Mouse (Mus musculus) heart, adult 10 weeks (tissue): ENCODE measurements around the gene Rbmxl2. TPM values are rescaled to one million over a fixed set of nuclear protein-coding genes. Genes with fewer than 3 reads are reported as not detected.

Experiments used
- polyA plus RNA-seq: library from polyadenylated mRNA; stranded (reverse); fragments of 350-450 nt; fragmentation: Illumina TruSeq; extraction: RNeasy Lipid Tissue Mini Kit (QIAGEN cat#74804); gene quantifications from one replicate; pipeline ENCODE4 v1.2.3, GENCODE M21; 2014; ENCODE audit warnings: low read depth, low replicate concordance

Rbmxl2 gene
- polyA plus RNA-seq: not detected

DNA sequence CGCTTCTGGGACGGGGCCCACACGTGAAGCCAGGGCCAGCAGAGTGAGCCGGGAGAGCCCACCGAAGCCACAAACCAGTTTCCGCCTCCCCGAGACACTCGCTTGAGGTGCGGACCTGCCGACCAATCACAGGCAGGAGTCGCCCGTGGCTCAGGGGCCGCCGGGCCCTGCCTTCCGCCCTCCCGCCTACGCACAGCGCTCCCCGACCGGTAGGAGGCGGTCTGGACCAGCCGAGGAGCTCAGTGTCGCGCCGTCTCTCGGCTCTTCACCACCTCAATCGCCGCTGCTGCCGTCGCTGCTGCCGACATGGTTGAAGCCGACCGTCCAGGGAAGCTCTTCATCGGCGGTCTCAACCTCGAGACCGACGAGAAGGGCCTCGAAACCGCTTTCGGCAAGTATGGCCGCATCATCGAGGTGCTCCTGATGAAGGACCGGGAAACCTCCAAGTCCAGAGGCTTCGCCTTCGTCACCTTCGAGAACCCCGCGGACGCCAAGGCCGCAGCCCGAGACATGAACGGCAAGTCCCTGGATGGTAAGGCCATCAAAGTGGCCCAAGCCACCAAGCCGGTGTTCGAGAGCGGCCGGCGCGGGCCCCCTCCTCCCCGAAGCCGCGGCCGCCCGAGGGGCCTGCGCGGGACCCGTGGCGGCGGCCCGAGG, at the start of gene Rbmxl2:
TSS of gene Rbmxl2 (plus strand) at position 242 of the 657 bp plus-strand sequence.

DNA sequence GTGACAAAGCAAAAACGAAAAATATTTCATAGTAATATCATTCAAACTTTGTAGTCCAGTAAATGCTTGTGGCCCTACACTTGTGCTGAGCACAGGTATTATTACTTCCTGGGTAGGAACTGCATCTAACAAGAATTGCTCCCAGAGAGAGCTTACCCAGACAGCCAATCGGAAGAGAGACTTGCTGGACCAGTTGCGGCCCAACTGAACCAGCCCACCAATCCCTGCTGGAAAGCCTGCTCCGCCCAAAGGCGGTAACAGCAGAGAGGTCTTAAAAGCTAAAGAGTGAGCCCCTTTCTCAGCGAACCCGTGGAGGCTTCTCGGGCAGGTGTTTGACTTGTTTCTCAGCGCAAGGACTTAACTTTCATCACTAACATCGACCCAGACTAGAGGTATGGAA, 42.6 kb upstream of the Rbmxl2 start, which contains the start of gene Nlrp14:
TSS of gene Nlrp14 (plus strand) at position 301 of the 400 bp plus-strand sequence.

Other genes starting within 250 kb of the Rbmxl2 start
- not detected for gene Olfr6, start 245.5 kb upstream of the Rbmxl2 start, polyA plus RNA-seq
- not detected for gene Olfr711, start 234.0 kb upstream of the Rbmxl2 start, polyA plus RNA-seq
- gene Olfr2, start 203.4 kb upstream of the Rbmxl2 start, polyA plus RNA-seq: not detected
- gene Olfr713, start 178.3 kb upstream of the Rbmxl2 start, polyA plus RNA-seq: not detected
- not detected for gene Olfr714, start 138.5 kb upstream of the Rbmxl2 start, polyA plus RNA-seq
- not detected for gene Olfr17, start 116.2 kb upstream of the Rbmxl2 start, polyA plus RNA-seq
- not detected for gene Olfr715b, start 99.1 kb upstream of the Rbmxl2 start, polyA plus RNA-seq
- not detected for gene Olfr715, start 78.4 kb upstream of the Rbmxl2 start, polyA plus RNA-seq
- gene Olfr716, start 71.1 kb upstream of the Rbmxl2 start, polyA plus RNA-seq: not detected
- gene Nlrp14, start 42.5 kb upstream of the Rbmxl2 start, polyA plus RNA-seq: not detected
- 0.13 TPM for gene Syt9, start 161.3 kb downstream of the Rbmxl2 start, polyA plus RNA-seq